Mouse (Mus musculus): Measurements from ENCODE around the gene Rps6ka5.

Rps6ka5 gene

GRCm38 (mm10) chr12:100604540-100604939 lies 122.2 kb downstream of the Rps6ka5 start:
- ATAC-seq (ENCODE audit: low TSS enrichment), result peak; percentile 76

GRCm38 (mm10) chr12:100594700-100595099 lies 132.1 kb downstream of the Rps6ka5 start:
- ATAC-seq (ENCODE audit: low TSS enrichment), result no peak

DNA sequence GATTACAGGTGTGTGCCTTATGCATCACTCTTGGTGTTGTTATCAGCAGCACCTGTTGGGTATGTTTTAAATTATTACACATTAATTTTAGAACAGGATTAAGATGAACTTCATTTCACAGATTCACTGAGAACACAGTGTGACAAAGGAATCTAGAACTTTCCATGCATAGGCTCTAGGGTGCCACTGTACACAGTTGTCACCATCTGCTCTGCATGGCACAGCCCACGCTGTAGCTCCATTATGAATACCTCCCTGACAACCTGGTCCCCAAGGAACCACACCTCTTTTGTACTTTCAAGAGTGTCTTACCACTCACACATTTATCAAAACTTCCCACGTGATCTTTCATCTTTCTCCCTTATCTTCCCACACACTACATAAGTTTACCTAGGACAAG lies 140.2 kb downstream of the Rps6ka5 start:
- peak; percentile 94 for ATAC-seq (ENCODE audit: low TSS enrichment)

DNA sequence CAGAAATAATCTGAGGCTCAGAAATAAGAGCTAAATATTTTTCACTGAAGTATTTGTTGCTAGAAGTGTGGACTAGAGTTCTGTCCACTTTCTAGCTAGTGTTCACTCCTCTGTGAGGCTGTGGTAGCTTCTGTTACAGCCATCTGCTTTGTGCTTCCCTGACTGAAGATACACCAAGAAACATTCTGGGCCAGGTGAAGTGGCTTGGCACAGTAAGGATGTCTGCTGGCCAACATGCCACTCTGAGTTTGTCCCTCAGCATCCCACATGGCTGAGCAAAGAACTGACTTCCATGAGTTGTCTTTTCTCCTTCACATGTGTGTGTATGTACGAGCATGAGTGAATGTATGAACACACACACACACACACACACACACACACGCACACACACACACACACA lies 147.6 kb downstream of the Rps6ka5 start:
- ATAC-seq (ENCODE audit: low TSS enrichment), result no peak

GRCm38 (mm10) chr12:100578291-100578690 lies 148.5 kb downstream of the Rps6ka5 start:
- ATAC-seq (ENCODE audit: low TSS enrichment), result peak; percentile 78; the same call in 1 of the 2 replicates

- ATAC-seq (ENCODE audit: low TSS enrichment), result peak; percentile 67
Measured at GRCm38 (mm10) chr12:100575739-100576138, 151.0 kb downstream of the Rps6ka5 start.

GRCm38 (mm10) chr12:100570522-100571072 lies 156.2 kb downstream of the Rps6ka5 start:
- peak; percentile 55 for ATAC-seq (ENCODE audit: low TSS enrichment)

GRCm38 (mm10) chr12:100568831-100569230 lies 158.0 kb downstream of the Rps6ka5 start:
- ATAC-seq (ENCODE audit: low TSS enrichment), result peak; percentile 85

GRCm38 (mm10) chr12:100568105-100568504 lies 158.7 kb downstream of the Rps6ka5 start:
- ATAC-seq (ENCODE audit: low TSS enrichment), result no peak

GRCm38 (mm10) chr12:100567627-100568026 lies 159.2 kb downstream of the Rps6ka5 start:
- peak; percentile 21; the same call in 1 of the 2 replicates for ATAC-seq (ENCODE audit: low TSS enrichment)

GRCm38 (mm10) chr12:100553675-100554074 lies 173.1 kb downstream of the Rps6ka5 start:
- ATAC-seq (ENCODE audit: low TSS enrichment), result no peak

DNA sequence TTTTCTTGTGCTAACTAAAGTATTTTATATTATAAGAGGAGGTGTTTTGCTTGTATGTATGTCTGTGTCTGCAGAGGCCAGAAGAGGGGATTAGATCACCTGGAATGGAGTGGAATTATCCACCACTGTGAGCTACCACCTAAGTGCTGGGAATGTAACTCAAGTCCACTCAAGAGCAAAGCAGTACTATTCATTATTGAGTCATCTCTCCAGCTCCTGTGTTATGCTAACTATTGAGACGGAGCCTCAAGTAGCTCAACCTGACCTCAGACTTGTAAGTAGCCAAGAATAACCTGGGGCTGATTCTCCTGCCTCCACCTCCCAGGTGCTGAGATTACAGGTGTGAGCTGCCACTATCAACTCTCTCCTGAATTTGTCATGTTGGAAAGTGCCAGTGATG lies 174.8 kb downstream of the Rps6ka5 start:
- no peak for ATAC-seq (ENCODE audit: low TSS enrichment)

- no peak for ATAC-seq (ENCODE audit: low TSS enrichment)
Measured at GRCm38 (mm10) chr12:100544194-100544567, 182.6 kb downstream of the Rps6ka5 start.

DNA sequence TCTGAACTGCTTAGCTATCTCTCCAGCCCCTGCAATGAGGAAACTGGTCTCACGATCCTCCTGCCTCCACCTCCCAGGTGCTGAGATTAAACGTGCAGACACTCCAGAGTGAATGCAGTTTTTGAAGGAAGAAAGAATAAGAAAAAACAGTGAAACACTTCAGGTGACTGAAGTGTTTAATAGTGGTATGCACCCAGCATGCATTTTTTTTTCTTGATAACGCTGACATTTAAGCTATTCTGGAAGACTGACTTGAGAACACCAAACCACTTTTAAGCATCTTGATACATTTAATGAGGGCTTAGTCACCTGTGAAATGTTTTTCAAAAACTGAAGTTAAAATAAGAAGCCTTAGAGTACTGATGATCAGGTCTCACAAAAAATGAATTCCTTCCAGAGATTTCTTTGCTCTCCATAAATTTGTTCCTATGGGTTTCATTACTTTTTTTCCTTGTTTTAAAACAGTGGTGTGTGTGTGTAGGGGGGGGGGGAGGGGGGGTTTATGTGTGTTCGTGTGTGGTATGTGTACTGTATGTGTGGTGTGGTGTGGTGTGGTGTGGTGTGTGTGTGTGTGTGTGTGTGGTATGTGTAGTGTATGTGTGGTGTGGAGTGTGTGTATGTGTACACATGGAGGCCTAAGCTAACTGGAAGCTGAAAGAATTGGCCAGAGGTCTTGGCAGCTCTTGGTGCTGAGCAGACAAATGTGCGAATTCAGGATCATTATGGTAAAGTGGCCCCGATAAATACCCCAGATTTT lies 183.2 kb downstream of the Rps6ka5 start:
- no peak for ATAC-seq (ENCODE audit: low TSS enrichment)

- no peak for ATAC-seq (ENCODE audit: low TSS enrichment)
Measured at GRCm38 (mm10) chr12:100542494-100542893, 184.3 kb downstream of the Rps6ka5 start.

DNA sequence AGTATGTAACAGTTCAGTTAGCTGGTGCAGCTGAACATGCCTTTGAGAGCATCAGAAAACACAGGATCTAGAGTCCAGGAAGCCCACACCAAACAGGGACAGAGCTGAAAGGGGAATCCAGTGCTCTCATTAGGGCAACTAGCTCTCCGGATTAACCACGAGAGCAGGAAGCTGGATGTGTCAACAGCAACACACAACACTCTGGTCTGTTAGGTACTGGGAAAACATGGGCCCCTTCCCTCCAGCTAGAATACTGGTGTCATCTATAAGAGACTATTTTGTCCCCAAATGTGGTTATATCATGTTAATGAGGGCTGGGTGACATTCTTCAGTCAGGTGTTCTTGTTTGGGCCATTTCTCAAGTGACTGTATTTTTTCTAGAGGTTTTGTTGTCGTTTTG lies 184.7 kb downstream of the Rps6ka5 start:
- ATAC-seq (ENCODE audit: low TSS enrichment), result no peak

- no peak for ATAC-seq (ENCODE audit: low TSS enrichment)
Measured at GRCm38 (mm10) chr12:100539158-100539714, 187.5 kb downstream of the Rps6ka5 start.

DNA sequence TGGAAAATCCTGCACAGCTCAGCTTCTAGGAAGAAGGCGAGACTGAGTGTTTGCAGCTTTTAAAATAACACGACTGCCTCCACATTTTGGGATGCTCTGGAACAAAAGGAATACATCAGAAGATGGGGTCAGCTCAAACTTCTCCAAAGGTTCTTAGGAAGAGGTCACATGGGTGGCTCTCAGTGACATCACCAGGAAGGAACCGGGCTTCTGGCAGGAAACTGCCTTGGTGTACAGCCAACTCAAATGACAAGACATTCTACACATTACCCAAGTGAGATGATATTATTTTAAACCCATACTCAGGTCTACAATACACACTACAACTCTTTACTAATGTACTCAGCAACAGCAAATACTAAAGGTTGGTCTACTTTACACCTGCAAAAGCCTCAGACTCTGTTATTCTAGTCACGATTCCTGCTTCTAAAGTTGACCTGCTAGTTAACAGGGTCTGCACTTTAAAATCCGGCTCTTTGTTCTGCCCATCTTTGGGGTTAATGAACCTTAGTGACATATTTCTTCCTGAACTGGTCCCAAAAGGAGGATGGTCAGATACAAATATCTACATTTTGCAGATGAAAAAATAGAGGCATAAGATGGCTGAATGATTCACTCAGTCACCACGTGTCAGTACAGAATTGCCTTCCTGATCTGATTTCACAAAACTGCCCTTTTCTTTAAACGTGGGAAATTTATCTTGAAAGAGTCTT lies 188.2 kb downstream of the Rps6ka5 start:
- peak; percentile 47; the same call in 1 of the 2 replicates for ATAC-seq (ENCODE audit: low TSS enrichment)

- no peak for ATAC-seq (ENCODE audit: low TSS enrichment)
Measured at GRCm38 (mm10) chr12:100537091-100537490, 189.7 kb downstream of the Rps6ka5 start.

DNA sequence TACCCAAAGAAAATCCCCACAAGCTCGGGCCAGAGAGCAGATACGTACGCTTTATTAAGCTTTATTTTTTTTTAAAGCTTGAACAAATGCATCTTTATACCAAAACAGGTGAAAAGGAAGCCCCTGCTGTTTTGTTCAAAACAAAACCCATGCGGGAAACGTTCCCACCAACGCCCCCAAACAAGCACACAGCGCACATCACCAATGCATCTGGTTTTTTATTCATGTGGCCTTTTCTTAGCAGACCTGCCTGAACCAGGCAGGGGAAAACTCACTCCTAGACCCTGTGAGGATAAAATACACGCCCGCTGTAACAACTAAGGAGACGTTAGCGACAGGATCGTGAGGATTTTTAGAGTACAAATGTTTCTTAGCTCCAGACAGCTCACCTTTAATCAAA lies 191.8 kb downstream of the Rps6ka5 start:
- no peak for ATAC-seq (ENCODE audit: low TSS enrichment)

DNA sequence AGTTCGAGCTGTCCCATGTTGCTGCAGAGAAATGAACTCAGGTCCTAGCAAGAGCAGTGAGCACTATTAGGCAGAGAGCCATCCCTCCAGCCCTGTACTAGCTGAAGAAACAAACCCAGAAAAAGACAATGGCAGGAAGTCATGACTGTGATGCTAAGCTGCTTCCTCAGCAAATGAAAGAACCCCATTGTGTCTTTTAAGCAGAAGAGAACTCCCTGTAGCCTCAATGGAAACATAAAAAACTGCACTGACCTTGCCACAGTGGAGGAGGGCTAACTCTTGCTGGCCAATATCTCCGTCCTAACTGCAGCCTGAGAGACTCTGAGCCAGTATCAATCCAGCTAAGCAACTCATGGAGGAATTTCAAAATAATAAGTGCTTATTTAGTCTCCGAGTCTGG lies 192.8 kb downstream of the Rps6ka5 start:
- peak; percentile 34; the same call in 1 of the 2 replicates for ATAC-seq (ENCODE audit: low TSS enrichment)

DNA sequence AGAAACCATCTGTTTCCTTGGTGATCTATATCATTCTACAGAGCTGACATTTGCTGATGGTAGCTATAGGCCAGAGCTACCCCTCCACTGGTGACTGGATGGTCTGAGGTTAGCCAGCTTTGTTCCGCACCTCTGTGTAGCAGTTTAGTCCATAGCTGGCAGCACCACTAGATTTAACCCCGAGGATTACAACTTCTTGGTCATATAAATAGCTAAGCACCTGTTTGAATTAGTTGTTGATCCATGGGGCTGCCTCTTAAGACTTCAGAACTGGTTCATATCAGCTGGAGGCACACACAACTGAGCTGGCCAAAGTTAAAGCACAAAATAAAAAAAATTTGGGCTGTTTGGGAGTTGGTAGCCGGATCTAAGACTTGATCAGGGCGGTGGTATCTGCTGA lies 193.6 kb downstream of the Rps6ka5 start:
- ATAC-seq (ENCODE audit: low TSS enrichment), result no peak

DNA sequence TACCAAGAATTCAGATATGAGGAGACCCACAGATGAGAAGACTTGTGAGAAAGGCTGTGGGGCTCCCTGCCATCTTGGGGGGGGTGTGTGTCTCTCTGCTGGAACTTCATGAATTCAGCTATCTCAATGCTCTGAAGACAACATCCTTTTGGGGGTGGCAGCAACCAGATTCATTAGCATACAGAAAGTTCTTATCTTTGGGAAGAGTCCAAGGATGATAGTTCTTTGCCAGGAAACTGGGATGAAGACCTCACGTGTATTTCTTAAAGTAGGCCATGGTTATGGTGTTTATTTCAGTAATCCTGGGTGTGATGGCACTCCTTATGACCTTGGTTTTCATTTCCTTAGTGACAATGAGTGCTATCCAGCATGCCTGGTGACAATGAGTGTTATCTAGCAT lies 195.0 kb downstream of the Rps6ka5 start:
- ATAC-seq (ENCODE audit: low TSS enrichment), result no peak

Measured in frontal cortex, adult (tissue).